Mouse (Mus musculus): ENCODE results near the gene Rasgrp2. TPM values are rescaled to one million over a fixed set of nuclear protein-coding genes. Genes with fewer than 3 reads are reported as not detected.
A peak's percentile ranks its signal among the peaks of the same experiment; 100 is the strongest.

Rasgrp2 gene
- polyA plus RNA-seq, 1 experiment from 2014 or later, result 21.5 TPM

DNA sequence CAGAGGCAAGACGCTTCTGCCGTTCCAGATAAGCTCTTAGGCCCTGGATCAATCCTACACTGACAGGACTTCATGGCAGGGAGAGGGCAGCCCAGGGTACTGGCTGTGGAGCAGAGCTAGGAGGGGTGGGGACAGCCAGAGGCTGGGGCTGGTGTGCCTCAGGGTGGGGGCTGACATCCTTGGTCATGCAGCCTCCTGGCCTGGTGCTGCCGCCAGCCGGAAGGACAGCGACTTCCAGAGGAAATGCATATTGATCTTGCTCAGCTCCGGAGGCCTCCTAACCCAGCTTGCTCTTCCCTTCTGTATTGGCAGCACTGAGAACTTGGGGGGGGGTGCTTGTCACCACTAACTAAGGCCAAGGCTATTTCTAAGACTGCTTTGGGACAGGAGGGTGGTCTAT, 16.3 kb downstream of the Rasgrp2 start:
- Histone ChIP-seq H3K27me3 (peaks cover 21% of the 10 kb centered on the region), H3K4me1 (peaks cover 64% of the 10 kb centered on the region), H3K4me2 (replicated peaks) (peak overlapping the region; percentile 87; the same call in 1 of the 2 replicates), H3K36me3 (no peaks in the 10 kb centered on the region), H3K27ac (replicated peaks) (peak overlapping the region; percentile 87), H3K9me3 (no peaks in the 10 kb centered on the region), H3K4me3 (no peak overlapping the region), H3K9ac (replicated peaks) (peak overlapping the region; percentile 43; the same call in 1 of the 2 replicates)
- 42% methylated on average over 6 of the region's 6 CpGs for WGBS
- ATAC-seq (ENCODE audit: low FRiP score, low read depth), result no peak

DNA sequence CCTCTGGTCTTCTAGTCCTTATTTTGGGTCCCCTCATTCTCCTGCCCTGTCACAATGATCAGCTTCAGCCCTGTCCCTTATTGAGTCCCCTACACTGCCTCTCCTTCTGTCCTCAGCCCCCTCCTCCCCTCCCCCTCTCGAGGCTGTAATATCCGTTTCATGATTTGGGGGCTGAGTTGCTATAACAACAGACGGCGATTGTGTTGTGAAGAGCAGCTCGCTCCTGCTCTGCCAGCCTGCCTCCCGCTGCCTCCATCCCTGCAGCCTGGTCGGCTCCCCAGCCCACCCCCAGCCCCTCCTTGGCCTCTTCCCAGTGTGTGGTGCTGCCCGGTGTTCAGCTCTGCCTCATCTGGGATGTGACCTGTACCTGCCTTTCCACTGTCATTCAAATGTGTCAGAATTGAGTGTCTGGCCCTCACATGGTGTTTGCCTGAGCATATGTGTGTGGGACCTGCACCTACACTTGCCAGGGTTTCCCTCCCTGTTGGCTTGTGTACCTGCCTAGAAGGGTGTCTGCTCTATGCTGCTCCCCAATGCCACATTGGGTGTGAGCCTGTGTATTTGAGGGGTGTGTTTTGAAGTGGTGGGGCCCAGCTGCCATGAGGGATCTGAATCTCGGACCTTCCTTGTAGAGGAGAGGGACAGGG, 17.1 kb downstream of the Rasgrp2 start:
- Histone ChIP-seq H3K36me3 (no peaks in the 10 kb centered on the region), H3K9me3 (no peaks in the 10 kb centered on the region), H3K9ac (replicated peaks) (peak overlapping the region; percentile 43), H3K27ac (replicated peaks) (peak overlapping the region; percentile 87), H3K4me3 (0 out of 2 replicates have a peak overlapping the region, but pooled peaks have one; percentile 12), H3K4me2 (replicated peaks) (peak overlapping the region; percentile 87), H3K27me3 (peaks cover 29% of the 10 kb centered on the region), H3K4me1 (peaks cover 69% of the 10 kb centered on the region)
- under 1% methylated on average over 9 of the region's 9 CpGs for WGBS
- ATAC-seq (ENCODE audit: low FRiP score, low read depth), result peak; percentile 73

DNA sequence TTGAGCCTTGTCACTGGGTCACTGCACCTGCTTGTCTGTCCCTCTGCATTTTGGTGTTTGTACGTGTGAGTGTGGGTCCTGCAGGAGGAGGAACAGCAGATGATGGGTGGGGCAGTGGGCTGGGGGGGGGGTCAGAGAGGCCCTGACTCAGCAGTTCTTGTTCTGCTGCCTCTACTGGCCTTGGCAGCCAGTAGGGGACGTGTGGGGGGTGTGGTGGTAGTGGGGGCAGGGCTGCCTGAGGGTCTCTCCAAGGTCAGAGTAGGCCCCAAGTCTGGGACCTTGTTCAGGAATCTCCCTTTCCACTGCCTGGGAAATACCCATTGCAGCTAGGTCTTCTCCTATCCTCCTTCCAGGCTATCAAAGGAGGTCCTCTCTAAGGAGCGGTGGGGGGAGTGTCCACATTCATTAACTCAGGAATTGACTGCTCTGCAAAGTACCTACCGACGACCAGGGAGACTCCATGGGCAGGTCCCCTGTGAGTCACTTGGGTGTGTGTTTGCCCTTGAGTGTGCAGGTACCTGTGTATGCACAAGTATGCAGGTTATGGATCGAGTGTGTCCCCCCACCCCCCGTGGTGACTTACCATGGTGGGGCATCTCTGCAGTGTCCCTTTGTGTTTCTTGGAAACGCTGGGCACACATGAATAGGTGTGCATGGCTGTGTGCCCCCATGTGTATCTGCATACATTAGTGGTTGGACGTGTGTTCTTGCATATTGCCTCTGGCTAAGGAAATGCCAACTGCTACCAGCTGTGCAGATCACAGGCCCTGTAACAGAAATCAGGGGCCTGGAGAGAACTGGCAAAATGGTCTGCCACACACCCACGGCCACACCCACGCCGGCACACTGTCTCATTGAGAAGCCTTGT, 18.0 kb downstream of the Rasgrp2 start:
- Histone ChIP-seq H3K9ac (replicated peaks) (peak overlapping the region; percentile 3; the same call in 1 of the 2 replicates), H3K4me3 (no peak overlapping the region), H3K36me3 (no peaks in the 10 kb centered on the region), H3K4me1 (peaks cover 72% of the 10 kb centered on the region), H3K27me3 (peaks cover 38% of the 10 kb centered on the region), H3K27ac (replicated peaks) (peak overlapping the region; percentile 87), H3K4me2 (replicated peaks) (peak overlapping the region; percentile 87), H3K9me3 (no peaks in the 10 kb centered on the region)
- no peak for ATAC-seq (ENCODE audit: low FRiP score, low read depth)
- WGBS, result 68% methylated on average over 12 of the region's 12 CpGs

DNA sequence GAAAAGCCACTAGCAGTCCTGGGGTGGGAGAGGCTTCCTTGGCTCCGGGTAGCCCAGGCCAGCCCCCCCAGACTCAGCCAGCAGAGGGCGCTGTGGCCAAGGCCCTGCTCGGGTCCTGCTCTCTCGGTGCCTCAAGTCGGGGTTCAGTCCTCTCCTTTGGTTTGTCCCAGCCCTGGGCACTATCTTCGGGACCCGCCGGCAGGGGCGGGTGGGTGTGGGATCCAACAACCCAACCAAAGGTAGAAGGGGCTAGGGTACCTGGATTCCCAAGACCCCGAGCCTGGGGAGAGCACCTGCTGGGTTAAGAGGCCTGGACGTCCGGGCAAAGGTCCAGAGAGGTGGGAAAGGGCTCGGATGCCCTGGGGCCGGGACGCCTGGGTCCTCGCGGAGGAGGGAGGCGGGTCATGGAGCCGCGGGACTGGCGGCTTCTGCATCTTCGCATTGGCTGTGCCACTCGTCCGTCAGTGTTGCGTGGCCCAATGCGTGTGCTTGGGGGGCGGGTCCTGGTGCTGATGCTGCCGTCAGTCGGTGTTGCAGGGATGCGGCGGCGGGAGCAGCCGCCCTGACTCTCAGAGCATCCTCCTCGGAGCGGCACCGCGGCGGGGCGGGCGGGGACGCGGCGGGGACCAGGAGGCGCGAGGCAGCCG, 19.2 kb downstream of the Rasgrp2 start, which contains the start of gene Nrxn2:
Nrxn2 (plus strand) TSS at position 499 of the 647 bp plus-strand sequence.
- Histone ChIP-seq H3K9me3 (no peaks in the 10 kb centered on the region), H3K4me1 (peaks cover 77% of the 10 kb centered on the region), H3K4me3 (peak within 1 kb of the TSS; percentile 70), H3K4me2 (replicated peaks) (peak within 1 kb of the TSS; percentile 87), H3K27me3 (peaks cover 48% of the 10 kb centered on the region), H3K36me3 (no peaks in the 10 kb centered on the region), H3K27ac (replicated peaks) (peak within 1 kb of the TSS; percentile 87), H3K9ac (replicated peaks) (peak within 1 kb of the TSS; percentile 90)
- WGBS, result under 1% methylated on average over 41 of the region's 46 CpGs
- ATAC-seq (ENCODE audit: low FRiP score, low read depth), result peak; percentile 84

DNA sequence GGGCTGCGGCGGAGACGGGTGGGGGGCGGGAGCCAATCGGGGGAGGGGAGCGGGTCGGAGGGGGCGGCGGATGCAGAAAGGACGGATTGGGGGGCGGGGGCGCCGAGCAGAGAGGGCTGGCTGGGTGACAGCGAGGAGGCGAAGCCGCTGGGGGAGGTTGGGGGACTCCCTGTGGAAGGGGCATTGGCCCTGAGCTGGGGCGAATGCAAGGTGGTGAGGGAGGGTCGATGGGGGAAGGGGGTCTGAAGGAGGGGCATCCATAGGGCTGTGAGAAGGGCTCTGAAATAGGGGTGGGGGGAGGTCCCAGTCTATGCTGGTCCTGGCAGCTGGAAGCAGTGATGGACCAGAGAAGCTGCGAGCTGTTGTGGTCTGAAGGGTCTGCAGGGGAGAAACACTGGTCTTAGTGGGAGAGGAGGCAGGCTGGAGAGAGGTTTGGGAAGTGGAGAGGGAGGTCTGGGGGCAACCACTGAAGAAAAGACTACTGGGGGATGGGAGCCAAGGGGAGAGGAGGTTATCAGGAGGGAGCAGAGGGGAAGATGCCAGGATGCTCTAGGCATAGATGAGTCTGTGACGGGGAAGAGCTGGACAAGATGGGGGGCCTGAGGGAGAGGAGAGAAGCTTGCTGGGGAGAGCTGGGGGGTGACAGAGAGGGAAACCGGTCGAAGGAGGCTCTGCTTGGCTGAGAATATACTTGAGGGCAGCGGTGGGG, 20.0 kb downstream of the Rasgrp2 start:
- peak overlapping the region; percentile 87 for H3K4me2 ChIP-seq (replicated peaks)
- H3K36me3 ChIP-seq, result no peaks in the 10 kb centered on the region
- H3K9ac ChIP-seq (replicated peaks), result peak overlapping the region; percentile 90
- peak overlapping the region; percentile 87 for H3K27ac ChIP-seq (replicated peaks)
- peak overlapping the region; percentile 70 for H3K4me3 ChIP-seq
- WGBS, result 4% methylated on average over 17 of the region's 23 CpGs
- H3K27me3 ChIP-seq, result peaks cover 53% of the 10 kb centered on the region
- no peaks in the 10 kb centered on the region for H3K9me3 ChIP-seq
- peaks cover 84% of the 10 kb centered on the region for H3K4me1 ChIP-seq
- ATAC-seq (ENCODE audit: low FRiP score, low read depth), result no peak; the same call in 1 of the 2 replicates

DNA sequence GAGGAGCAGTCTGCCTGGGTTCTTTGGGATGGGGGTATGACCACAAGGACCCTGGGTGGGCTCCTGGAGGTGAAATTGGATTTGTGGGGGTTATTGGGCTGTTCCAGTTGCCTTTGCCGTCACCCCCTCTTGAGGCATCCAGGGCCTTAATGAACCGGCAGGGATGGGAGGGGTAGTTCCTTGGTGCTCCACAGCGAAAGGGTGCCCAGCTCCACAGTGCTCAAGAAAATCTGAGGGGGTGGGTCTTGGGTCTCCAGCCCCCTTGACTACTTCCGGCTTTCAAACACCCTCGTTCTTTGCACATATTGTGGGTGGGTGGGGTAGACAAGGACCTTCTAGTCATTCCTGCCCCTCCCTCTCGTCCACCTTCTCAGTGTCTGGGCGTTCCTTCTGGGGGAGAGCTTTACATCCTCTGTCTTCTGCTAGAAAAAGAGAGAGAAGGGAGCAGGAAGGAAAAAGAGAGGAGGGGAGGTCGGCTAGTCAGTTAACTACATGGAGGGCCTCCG, 20.7 kb downstream of the Rasgrp2 start:
- WGBS, result 58% methylated on average over 9 of the region's 9 CpGs
- Histone ChIP-seq H3K4me3 (peak overlapping the region; percentile 70), H3K36me3 (no peaks in the 10 kb centered on the region), H3K4me2 (replicated peaks) (peak overlapping the region; percentile 87), H3K27me3 (peaks cover 58% of the 10 kb centered on the region), H3K9me3 (no peaks in the 10 kb centered on the region), H3K27ac (replicated peaks) (peak overlapping the region; percentile 87; the same call in 1 of the 2 replicates), H3K9ac (replicated peaks) (peak overlapping the region; percentile 90), H3K4me1 (peaks cover 87% of the 10 kb centered on the region)
- no peak for ATAC-seq (ENCODE audit: low FRiP score, low read depth)

DNA sequence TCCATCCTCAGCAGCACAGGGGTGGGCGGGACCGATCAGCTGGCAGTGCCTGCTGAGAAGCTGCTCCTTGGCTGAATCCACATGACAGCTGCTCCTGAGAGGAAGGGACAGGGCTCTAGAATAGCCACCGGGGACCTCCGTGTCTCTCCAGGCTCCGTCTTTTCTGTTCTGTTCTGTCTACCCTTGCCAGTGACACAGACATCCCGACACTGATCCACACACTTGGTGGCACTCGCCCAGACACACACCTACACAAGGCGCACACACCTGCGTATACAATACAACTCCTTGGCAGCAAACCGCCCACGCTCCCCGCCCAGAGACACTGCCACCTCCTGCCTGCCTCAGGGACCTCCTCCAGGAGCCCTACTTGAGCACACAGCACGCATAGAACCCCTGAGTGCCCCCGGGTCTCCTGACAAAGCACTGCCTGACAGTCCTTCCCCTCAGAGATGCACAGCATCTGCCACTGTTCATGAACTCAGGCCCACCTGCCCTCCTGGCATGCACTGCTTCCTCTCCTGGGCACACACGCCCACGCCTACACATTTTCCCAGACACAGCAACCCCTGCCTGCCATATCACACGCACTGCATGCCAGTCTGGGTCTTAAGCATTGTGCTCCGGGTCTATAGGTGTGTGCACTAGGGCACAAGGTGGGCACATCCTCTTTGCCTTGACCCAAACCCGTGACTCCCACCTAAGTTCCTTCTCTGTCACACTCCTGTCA, 21.5 kb downstream of the Rasgrp2 start:
- WGBS, result 58% methylated on average over 19 of the region's 19 CpGs
- H3K9ac ChIP-seq (replicated peaks), result peak overlapping the region; percentile 90
- ATAC-seq (ENCODE audit: low FRiP score, low read depth), result no peak
- H3K9me3 ChIP-seq, result no peaks in the 10 kb centered on the region
- H3K27me3 ChIP-seq, result peaks cover 66% of the 10 kb centered on the region
- no peak overlapping the region; the same call in 1 of the 2 replicates for H3K27ac ChIP-seq (replicated peaks)
- peaks cover 87% of the 10 kb centered on the region for H3K4me1 ChIP-seq
- peak overlapping the region; percentile 87 for H3K4me2 ChIP-seq (replicated peaks)
- H3K36me3 ChIP-seq, result no peaks in the 10 kb centered on the region
- peak overlapping the region; percentile 70 for H3K4me3 ChIP-seq

DNA sequence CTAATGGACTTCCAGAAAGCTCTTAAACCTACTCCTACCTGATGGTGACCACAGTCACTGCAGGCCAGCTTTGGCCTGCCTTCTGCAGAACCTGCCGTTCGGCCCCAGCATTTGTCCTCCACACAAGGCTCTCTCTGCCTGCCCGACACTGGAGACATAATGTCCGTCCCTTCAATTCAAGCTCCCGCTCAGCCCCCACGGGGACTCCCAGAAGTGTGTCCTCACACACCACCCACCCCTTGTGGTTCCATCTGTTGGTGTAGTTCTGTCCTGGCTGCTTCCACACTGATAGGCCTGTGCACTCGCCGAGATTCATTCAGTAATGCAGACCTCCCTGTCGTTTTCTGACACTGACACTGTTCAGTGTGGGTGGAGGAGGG, 22.1 kb downstream of the Rasgrp2 start:
- H3K4me3 ChIP-seq, result no peak overlapping the region
- no peak overlapping the region for H3K27ac ChIP-seq (replicated peaks)
- H3K9me3 ChIP-seq, result no peaks in the 10 kb centered on the region
- H3K27me3 ChIP-seq, result peaks cover 71% of the 10 kb centered on the region
- no peak for ATAC-seq (ENCODE audit: low FRiP score, low read depth)
- H3K36me3 ChIP-seq, result no peaks in the 10 kb centered on the region
- H3K9ac ChIP-seq (replicated peaks), result no peak overlapping the region
- peak overlapping the region; percentile 87; the same call in 1 of the 2 replicates for H3K4me2 ChIP-seq (replicated peaks)
- WGBS, result 73% methylated on average over 9 of the region's 9 CpGs
- H3K4me1 ChIP-seq, result peaks cover 87% of the 10 kb centered on the region

DNA sequence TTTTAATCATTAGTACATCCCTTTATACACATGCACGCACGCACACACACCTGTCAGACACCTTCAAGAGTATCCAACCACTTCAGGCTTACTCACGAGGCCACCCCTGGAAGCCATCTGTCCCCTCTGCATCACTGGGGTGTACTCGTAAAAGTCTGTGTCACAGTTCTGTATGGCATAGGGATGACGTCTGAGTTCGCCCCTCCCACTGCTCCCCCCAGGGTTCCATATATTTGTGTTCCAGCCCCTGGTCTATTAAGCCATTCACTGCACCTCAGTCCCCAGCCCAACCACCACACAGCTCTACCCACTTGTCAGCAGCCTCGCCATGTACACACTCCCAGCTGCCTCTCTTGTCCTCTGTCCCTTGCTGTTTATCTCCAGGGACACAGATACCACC, 22.9 kb downstream of the Rasgrp2 start:
- no peaks in the 10 kb centered on the region for H3K9me3 ChIP-seq
- no peak overlapping the region for H3K4me2 ChIP-seq (replicated peaks)
- no peaks in the 10 kb centered on the region for H3K36me3 ChIP-seq
- 82% methylated on average over 7 of the region's 7 CpGs for WGBS
- H3K4me1 ChIP-seq, result peaks cover 83% of the 10 kb centered on the region
- H3K9ac ChIP-seq (replicated peaks), result no peak overlapping the region
- H3K27me3 ChIP-seq, result peaks cover 80% of the 10 kb centered on the region
- ATAC-seq (ENCODE audit: low FRiP score, low read depth), result no peak
- no peak overlapping the region for H3K27ac ChIP-seq (replicated peaks)
- no peak overlapping the region for H3K4me3 ChIP-seq

DNA sequence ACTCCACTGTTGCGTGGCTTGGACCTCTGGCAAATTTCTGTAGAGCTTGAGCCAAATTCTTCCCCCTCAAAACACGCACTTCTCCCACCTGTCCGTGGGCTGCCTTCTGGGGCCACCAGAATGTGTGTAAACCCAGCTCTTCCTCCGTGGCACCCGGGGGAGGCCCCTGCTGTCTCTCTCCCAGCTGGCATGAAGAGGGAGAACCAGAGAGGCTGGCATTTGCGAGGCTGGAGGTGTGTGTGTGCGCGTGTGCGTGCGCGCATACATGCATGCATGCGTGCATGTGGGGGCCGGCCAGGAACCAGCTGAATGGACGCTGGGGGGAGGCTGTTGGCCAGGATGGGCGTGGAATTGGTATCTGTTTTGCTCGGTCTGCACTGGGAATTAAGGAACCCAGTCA, 24.1 kb downstream of the Rasgrp2 start:
- ATAC-seq (ENCODE audit: low FRiP score, low read depth), result no peak
- no peak overlapping the region for H3K27ac ChIP-seq (replicated peaks)
- H3K4me2 ChIP-seq (replicated peaks), result no peak overlapping the region
- H3K36me3 ChIP-seq, result no peaks in the 10 kb centered on the region
- peaks cover 83% of the 10 kb centered on the region for H3K4me1 ChIP-seq
- H3K9me3 ChIP-seq, result no peaks in the 10 kb centered on the region
- 93% methylated on average over 16 of the region's 16 CpGs for WGBS
- no peak overlapping the region for H3K4me3 ChIP-seq
- H3K9ac ChIP-seq (replicated peaks), result no peak overlapping the region
- H3K27me3 ChIP-seq, result peaks cover 87% of the 10 kb centered on the region

Measured in midbrain, embryonic 12.5 days (tissue).